Mouse (Mus musculus) adrenal gland, postnatal 14 days (tissue): Measurements from ENCODE around the gene Pga5. TPM values are rescaled to one million over a fixed set of nuclear protein-coding genes. Genes with fewer than 3 reads are reported as not detected.

ENCODE experiments used
- DNase-seq: peaks from one replicate; pipeline ENCODE4 v3.0.0; 2021; ENCODE audit warnings: mixed read lengths
- total RNA-seq: library from RNA; stranded (reverse); gene quantifications from 2 replicates; pipeline ENCODE4 v1.2.3, GENCODE M21; 2021

The Pga5 gene
- total RNA-seq, 1 experiment from 2014 or later, result not detected

GRCm38 (mm10) chr19:10702125-10702524 lies 24.3 kb upstream of the Pga5 start:
- DNase-seq, result no peak

- DNase-seq, result peak; percentile 47
Observed at GRCm38 (mm10) chr19:10701013-10701726, 23.3 kb upstream of the Pga5 start.

- no peak for DNase-seq
Observed at GRCm38 (mm10) chr19:10699851-10700250, 22.0 kb upstream of the Pga5 start.

- no peak for DNase-seq
Observed at GRCm38 (mm10) chr19:10698131-10698991, 20.5 kb upstream of the Pga5 start.

- no peak for DNase-seq
Observed at GRCm38 (mm10) chr19:10695801-10696200, 17.9 kb upstream of the Pga5 start.

GRCm38 (mm10) chr19:10693926-10694682 lies 16.2 kb upstream of the Pga5 start:
- DNase-seq, result no peak

GRCm38 (mm10) chr19:10692361-10692760 lies 14.5 kb upstream of the Pga5 start:
- peak; percentile 30 for DNase-seq

- no peak for DNase-seq
Observed at GRCm38 (mm10) chr19:10691660-10692059, 13.8 kb upstream of the Pga5 start.

- DNase-seq, result no peak
Observed at GRCm38 (mm10) chr19:10691121-10691520, 13.2 kb upstream of the Pga5 start.

- DNase-seq, result peak; percentile 60
Observed at GRCm38 (mm10) chr19:10690336-10690735, 12.5 kb upstream of the Pga5 start.

GRCm38 (mm10) chr19:10689470-10690166 lies 11.7 kb upstream of the Pga5 start:
- DNase-seq, result peak; percentile 42

- peak; percentile 98 for DNase-seq
Observed at GRCm38 (mm10) chr19:10688537-10689352, 10.9 kb upstream of the Pga5 start, which contains the start of gene Vps37c. Vps37c (plus strand) TSS chr19:10688735.

GRCm38 (mm10) chr19:10685727-10686126 lies 7.9 kb upstream of the Pga5 start:
- no peak for DNase-seq

- no peak for DNase-seq
Observed at GRCm38 (mm10) chr19:10685081-10685480, 7.2 kb upstream of the Pga5 start.

- no peak for DNase-seq
Observed at GRCm38 (mm10) chr19:10681571-10681970, 3.7 kb upstream of the Pga5 start.

GRCm38 (mm10) chr19:10678772-10679067 lies 849 bp upstream of the Pga5 start:
- DNase-seq, result no peak

GRCm38 (mm10) chr19:10676656-10677055 lies 1.2 kb downstream of the Pga5 start:
- no peak for DNase-seq

GRCm38 (mm10) chr19:10673275-10673674 lies 4.6 kb downstream of the Pga5 start:
- DNase-seq, result no peak

GRCm38 (mm10) chr19:10671854-10672417 lies 5.9 kb downstream of the Pga5 start:
- DNase-seq, result no peak

GRCm38 (mm10) chr19:10671319-10671718 lies 6.6 kb downstream of the Pga5 start:
- DNase-seq, result no peak

- peak; percentile 73 for DNase-seq
Observed at GRCm38 (mm10) chr19:10665499-10665898, 12.4 kb downstream of the Pga5 start.
